Mouse (Mus musculus): Measurements from ENCODE around the gene Hamp. TPM values are rescaled to one million over a fixed set of nuclear protein-coding genes. Genes with fewer than 3 reads are reported as not detected.
A peak's percentile ranks its signal among the peaks of the same experiment; 100 is the strongest.
"Not testable (repeated sequence)": the region's sequence is repeated elsewhere in the genome, so short reads cannot be mapped to it uniquely, and the experiment has no call there.

Gene Hamp
- polyA plus RNA-seq, 2 experiments from 2014 or later, result not detected

GRCm38 (mm10) chr7:30955584-30956356 is 11.9 kb upstream of the Hamp start:
- ATAC-seq, result peak; percentile 33

GRCm38 (mm10) chr7:30954971-30955520 is 11.2 kb upstream of the Hamp start:
- no peak for ATAC-seq

DNA sequence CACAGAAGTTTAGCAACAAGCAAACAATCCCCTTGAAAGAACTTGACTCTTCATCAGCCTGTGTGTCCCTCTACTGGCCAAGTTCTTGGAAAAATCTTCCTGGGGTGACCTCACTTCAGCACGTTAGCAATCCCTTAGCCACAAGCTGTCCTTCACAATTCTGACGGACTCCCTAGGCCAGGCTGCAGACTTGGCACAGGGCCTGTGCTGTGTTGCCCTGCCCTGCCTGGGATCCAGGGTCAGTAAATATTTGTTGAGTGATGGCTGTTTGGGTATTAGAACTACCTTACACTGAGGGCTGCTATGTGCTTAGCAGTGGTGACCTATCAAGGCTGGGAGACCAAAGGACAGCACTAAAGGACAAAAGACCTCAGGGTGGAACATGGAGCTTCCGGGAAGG is 10.2 kb upstream of the Hamp start:
- ATAC-seq, result no peak

DNA sequence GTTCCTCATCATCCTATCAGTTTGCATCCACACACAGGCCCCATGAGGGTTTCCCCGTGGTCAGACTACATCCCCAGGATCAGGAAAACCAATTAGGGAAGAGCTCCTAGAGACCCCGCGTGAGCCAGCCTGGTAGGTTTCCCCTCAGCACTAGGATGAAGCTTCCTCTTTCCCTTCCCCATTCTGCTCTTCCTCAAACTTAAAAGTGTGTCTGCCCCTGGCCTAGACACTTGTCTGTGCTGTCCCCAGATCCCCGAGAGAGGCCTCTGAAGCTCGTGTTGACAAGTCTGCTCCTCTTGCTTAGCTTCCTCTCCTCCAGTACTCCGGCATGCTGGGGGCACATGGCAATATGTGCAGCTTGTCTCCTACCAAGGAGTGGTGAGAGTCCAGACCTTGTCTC is 9.6 kb upstream of the Hamp start:
- ATAC-seq, result no peak

GRCm38 (mm10) chr7:30952441-30953265 is 8.8 kb upstream of the Hamp start:
- ATAC-seq, result no peak

- not testable (repeated sequence) for ATAC-seq
These were observed 6.1 kb upstream of the Hamp start for GRCm38 (mm10) chr7:30949902-30950301.

- no peak for ATAC-seq
These were observed 2.0 kb upstream of the Hamp start for GRCm38 (mm10) chr7:30945876-30946275.

GRCm38 (mm10) chr7:30945466-30945865 is 1.6 kb upstream of the Hamp start:
- not testable (repeated sequence) for ATAC-seq

DNA sequence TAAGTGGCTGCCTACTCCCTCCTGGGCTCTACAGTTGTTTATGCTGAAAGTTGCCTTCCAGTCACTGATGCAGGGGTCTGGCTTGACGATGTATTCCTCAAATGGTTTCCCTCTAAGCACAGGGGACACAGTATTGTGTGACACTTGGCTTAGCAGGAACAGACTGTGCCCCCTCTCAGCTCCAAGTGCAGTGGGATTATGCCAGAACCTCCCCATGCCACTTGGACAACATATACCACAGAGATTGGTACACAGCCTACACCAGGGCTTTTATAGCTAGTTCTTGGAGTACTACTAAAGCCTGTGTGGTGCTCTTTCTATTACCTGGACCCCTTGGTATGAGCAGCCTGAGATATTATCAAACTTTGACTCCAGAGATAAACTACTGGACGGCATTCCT is 874 bp upstream of the Hamp start:
- ATAC-seq, result not testable (repeated sequence)

DNA sequence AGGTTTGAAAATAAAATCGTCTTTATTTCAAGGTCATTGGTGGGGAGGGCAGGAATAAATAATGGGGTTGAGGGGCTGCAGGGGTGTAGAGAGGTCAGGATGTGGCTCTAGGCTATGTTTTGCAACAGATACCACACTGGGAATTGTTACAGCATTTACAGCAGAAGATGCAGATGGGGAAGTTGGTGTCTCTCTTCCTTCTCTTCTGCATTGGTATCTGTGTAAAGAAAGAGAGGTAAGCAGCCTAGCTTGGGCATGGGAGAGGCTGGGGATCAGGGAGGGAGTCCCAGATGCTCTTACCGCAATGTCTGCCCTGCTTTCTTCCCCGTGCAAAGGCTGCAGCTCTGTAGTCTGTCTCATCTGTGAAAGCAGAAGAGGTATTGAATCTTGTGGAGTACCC is 1.5 kb downstream of the Hamp start:
- not testable (repeated sequence) for ATAC-seq

GRCm38 (mm10) chr7:30940070-30940469 is 3.8 kb downstream of the Hamp start:
- not testable (repeated sequence) for ATAC-seq

- not testable (repeated sequence) for ATAC-seq
These were observed 8.3 kb downstream of the Hamp start for GRCm38 (mm10) chr7:30935422-30936099.

DNA sequence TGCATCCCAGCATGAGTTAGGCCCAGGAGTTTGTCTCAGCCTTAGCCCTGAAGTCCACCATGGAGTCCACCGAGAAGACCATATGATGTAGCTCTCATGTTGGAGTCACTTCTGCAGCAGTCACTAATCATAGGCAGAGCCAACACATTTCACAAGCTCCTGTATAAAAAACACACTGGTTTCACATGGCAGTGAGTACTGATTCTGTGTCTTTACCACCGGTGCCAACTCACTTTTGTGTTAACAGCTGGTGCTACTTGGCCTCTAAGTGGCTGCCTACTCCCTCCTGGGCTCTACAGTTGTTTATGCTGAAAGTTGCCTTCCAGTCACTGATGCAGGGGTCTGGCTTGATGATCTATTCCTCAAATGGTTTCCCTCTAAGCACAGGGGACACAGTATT is 19.3 kb downstream of the Hamp start, which contains the start of gene Hamp2:
TSS of gene Hamp2 (minus strand) at position 101 of the 400 bp plus-strand sequence.
- ATAC-seq, result not testable (repeated sequence)

DNA sequence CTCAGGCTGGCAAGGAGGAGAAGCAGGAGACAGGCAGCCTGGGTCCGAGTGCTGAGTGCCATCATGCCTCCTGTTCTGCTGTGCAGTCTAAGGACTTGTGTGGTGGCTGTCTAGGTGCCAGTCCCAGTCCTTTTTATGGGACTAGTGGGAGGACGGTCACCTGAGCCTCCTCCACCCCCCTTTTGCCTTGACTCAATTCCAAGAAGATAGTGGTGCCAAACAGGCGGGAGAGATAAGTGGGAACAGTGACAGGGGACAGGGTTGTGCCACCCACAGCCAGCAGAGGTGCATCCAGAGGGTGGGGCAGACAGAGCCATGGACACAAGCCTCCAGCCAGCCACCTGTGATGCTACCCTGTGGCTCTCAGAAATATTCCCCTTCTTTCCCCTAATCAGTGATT is 19.8 kb downstream of the Hamp start:
- ATAC-seq, result no peak

DNA sequence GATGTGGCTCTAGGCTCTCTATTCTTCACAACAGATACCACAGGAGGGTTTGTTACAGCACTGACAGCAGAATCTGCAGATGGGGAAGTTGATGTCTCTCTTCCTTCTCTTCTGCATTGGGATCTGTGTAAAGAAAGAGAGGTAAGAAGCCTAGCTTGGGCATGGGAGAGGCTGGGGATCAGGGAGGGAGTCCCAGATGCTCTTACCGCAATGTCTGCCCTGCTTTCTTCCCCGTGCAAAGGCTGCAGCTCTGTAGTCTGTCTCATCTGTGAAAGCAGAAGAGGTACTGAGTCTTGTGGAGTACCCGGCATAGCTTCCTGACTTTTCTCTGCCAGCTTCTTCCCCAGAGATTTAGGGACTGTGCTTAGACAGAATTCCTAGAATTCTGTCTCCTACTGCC is 21.3 kb downstream of the Hamp start:
- not testable (repeated sequence) for ATAC-seq

- ATAC-seq, result no peak
These were observed 23.6 kb downstream of the Hamp start for GRCm38 (mm10) chr7:30920217-30920616.

- no peak for ATAC-seq
These were observed 26.6 kb downstream of the Hamp start for GRCm38 (mm10) chr7:30917219-30917618.

DNA sequence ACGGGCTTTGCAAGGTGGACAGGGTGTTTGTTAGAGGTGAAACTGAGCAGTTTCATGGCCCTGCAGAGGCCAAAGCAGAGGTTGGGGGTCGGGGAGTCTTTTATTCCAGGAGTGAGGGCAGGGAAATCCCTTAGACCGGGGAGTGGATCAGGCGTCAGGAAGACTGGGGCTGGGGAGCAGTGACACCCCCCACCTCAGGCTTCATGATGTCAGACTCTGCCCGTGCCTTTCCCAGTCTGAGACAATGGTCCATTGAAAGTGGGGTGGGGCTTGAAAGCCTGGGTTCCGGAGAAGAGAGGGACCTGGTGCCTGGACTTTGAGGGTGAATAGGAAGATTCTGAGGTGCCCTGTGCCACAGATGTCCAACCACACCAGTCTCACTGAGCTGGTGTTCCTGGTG is 27.1 kb downstream of the Hamp start:
- ATAC-seq, result no peak

DNA sequence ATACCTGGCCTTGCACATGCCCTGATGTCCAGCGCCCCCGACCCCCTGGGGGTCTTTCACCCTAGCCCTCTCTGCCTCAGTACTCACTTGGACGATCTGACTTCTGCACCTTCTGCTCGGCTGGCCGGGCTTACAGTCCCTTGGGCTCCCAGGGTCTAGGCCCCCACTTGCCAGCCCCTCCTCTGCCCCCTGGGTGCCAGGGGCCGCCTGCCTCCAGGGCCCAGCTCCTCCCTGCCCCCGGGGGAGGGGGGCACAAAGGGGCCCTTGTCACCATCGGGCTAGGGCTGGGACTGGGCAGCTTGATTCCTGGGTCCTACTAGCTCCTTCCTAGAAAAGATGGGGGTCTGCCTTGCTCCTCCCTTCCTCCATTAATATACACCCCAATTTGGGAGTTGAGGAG is 29.1 kb downstream of the Hamp start, which contains the start of gene Mag:
TSS of gene Mag (minus strand) at position 142 of the 400 bp plus-strand sequence.
- no peak for ATAC-seq

- ATAC-seq, result no peak
These were observed 34.1 kb downstream of the Hamp start for GRCm38 (mm10) chr7:30909773-30910172.

DNA sequence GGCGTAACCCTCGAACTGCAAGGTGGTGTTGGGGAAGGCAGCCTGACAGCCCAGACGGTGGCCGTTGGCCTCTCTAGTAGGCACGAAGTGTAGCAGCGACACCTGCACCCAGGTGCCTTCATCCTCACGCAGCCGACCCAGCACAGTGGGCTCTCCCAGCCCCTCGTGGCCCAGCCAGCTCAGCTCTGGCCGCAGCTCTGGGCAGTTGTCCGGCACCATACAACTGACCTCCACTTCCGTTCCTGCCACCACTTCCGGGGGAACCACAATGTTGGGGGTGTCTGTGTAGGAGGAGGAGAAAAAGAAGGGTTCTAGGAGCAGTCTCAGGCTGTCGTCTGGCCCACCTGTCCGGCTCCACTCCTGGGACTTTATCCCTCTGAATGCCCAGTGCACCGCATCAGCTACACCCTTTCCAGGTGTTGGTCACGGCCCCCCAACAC is 34.8 kb downstream of the Hamp start:
- ATAC-seq, result no peak

DNA sequence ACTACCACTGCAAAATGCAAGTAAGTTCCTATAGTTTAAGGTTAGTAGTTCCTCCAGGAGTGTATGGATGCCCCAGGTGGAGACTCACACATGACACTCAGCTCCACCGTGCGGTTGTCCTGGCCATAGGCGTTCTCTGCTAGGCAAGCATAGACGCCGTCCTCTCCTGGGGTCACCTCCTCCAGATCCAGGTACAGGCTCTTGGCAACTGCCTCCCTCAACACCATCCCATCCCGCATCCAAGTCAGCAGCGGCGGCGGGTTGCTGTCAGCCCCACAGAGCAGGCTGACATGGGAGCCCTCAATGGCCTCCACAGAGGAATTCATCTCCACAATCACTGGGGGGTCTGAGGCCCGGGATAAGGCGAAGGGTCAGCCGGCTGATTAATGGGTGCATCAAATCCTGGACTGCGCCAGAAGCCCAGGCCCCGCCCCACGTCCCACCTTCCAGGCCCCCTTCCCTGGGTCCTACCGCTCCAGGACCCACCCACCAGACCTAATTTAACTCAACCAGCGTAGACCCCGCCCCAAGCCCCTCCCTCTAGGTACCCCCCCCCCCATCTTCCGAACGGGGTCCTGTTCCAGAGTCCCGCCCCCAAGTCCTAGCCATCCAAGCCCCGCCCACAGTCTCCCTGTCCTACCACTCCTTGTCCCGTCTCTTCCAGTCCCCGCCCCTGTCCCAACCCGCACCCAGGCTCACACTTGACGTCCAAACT is 35.4 kb downstream of the Hamp start:
- ATAC-seq, result no peak

Data from activated CD4-positive, CD25-positive, alpha-beta regulatory T cell, adult 4 months (primary cell).